Mouse (Mus musculus): Measurements from ENCODE around the gene Tmed9.

DNA sequence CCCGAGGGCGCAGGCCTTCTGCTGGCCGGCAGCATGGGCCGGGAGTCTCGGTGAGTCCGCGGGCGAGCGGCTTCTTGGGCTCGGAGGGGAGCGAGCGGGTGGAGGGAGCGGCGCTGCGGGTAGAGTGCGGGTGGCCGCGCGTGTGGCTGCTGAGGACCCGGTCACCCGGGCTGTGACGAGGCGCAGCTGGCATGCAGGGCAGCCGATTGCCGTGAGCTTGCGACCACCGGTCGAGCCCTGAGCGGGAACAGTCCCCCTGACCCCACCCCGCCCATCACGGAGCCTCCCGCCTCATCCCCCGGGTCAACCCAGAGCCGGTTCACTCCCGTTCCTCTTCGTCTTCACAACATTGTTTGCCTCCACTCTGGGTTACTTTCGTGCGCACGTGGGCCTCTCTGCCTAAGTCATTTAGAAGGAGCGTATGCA lies 61.6 kb downstream of the Tmed9 start:
- TF ChIP-seq NANOG (IDR thresholded peaks at IDR 0.05; ENCODE audit: borderline replicate concordance, low read length), result no peak
- TF ChIP-seq CTCF (conservative IDR thresholded peaks at IDR 0.05; ENCODE audit: low read length), result no peak
- TF ChIP-seq POU5F1 (IDR thresholded peaks at IDR 0.05; ENCODE audit: borderline replicate concordance, low read length), result no peak
